Mouse (Mus musculus) small intestine, adult 2 months (tissue): ENCODE measurements around the gene B3gntl1.

ENCODE experiments used
- CTCF ChIP-seq: fragments of 200-500 bp; IDR thresholded peaks from 2 replicates; pipeline ENCODE4 v1.5.1; 2012; ENCODE audit warnings: low read depth, mild to moderate bottlenecking, control low read depth, inconsistent platforms, low read length, moderate library complexity, mixed read lengths; ENCODE audit not compliant: insufficient replicate concordance, insufficient read length; ENCODE audit errors: extremely low read depth
- POLR2A ChIP-seq: fragments of 200-500 bp; IDR thresholded peaks from 2 replicates; pipeline ENCODE4 v1.6.1; 2012; ENCODE audit warnings: low read depth, mild to moderate bottlenecking, control low read depth, inconsistent platforms, low read length, moderate library complexity

DNA sequence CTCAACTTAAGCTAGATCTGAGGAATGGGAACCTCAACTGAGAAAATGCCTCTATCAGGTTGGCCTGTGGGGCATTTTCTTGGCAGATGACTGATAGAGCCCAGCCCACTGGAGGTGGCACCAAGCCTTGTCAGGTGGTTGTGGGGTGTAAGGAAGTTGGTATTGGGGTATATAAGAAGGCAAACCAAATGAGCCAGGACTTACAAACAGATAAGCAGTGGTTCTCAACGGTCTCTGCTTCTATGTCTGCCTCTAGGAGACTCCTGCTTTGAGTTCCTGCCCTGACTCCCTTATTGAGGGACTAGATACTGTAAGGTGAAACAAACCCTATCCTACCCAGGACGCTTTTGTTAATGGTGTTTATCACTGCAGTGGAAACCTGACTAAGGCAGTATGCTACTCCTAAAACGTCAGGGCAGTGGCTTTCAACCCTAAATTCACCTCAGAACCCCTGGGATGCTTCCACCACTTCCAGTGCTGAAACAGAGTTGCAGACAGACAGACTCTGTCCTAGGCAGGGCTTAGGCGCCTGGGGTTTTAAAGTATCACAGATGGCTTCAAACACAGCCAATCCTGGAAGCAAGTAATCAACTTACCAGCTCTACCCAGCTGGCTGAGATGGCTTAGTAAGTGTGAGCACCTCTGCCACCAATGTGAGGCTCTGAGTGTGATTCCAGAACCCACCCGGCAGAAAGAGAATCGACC, 17.0 kb downstream of the B3gntl1 start:
- no peak for TF ChIP-seq CTCF
- TF ChIP-seq POLR2A = no peak
